Mouse (Mus musculus) kidney, embryonic 16.5 days (tissue): ENCODE measurements around the gene Zfp36l2. TPM values are rescaled to one million over a fixed set of nuclear protein-coding genes. Genes with fewer than 3 reads are reported as not detected.
"Not testable (repeated sequence)": the region's sequence is repeated elsewhere in the genome, so short reads cannot be mapped to it uniquely, and the experiment has no call there.

ENCODE experiments used
- ATAC-seq: fragments of 200-750 bp; cut with Nextera tagmentation; 2 replicates; pipeline ENCODE4 v1.8.0; 2017; ENCODE audit warnings: moderate TSS enrichment; ENCODE audit not compliant: low FRiP score, low TSS enrichment
- H3K27ac ChIP-seq: fragments of 300-500 bp; sonication (generic); 2 replicates; pipeline ENCODE4 v1.5.1; 2014; ENCODE audit warnings: low read length
- H3K27me3 ChIP-seq: fragments of 300-500 bp; sonication (generic); 2 replicates; pipeline ENCODE4 v1.6.1; 2014; ENCODE audit warnings: low read length, control low read depth, mixed read lengths; ENCODE audit not compliant: insufficient read depth
- H3K36me3 ChIP-seq: fragments of 300-500 bp; sonication (generic); 2 replicates; pipeline ENCODE4 v1.6.1; 2014; ENCODE audit warnings: low read length, control low read depth, mixed read lengths; ENCODE audit not compliant: insufficient read depth
- H3K4me1 ChIP-seq: fragments of 300-500 bp; sonication (generic); 2 replicates; pipeline ENCODE4 v1.6.1; 2014; ENCODE audit warnings: low read length, control low read depth, mixed read lengths; ENCODE audit not compliant: insufficient read depth
- H3K4me2 ChIP-seq: fragments of 300-500 bp; sonication (generic); replicated peaks from 2 replicates; pipeline ENCODE4 v1.6.1; 2014; ENCODE audit warnings: low read depth, low read length
- H3K4me3 ChIP-seq: fragments of 300-500 bp; sonication (generic); 2 replicates; pipeline ENCODE4 v1.5.1; 2014; ENCODE audit warnings: mild to moderate bottlenecking, low read length
- H3K9ac ChIP-seq: fragments of 300-500 bp; sonication (generic); replicated peaks from 2 replicates; pipeline ENCODE4 v1.6.1; 2014; ENCODE audit warnings: low read length
- H3K9me3 ChIP-seq: fragments of 300-500 bp; sonication (generic); 2 replicates; pipeline ENCODE4 v1.6.1; 2016; ENCODE audit warnings: low read length, control low read depth
- WGBS: fragments of 180-500 bp; shearing (Covaris S2); extraction: QIAGEN DNeasy Blood & Tissue Kit; methylation state at CpG from one replicate; pipeline ENCODE4 v1.1.7; 2014; 5-methylcytosine and 5-hydroxymethylcytosine counted together
- polyA plus RNA-seq: library from polyadenylated mRNA; unstranded; fragments of >200 nt; fragmentation: Nextera tagmentation; extraction: Ambion mirVana; gene quantifications from 2 replicates; pipeline ENCODE4 v1.2.1, GENCODE M21; 2015

Zfp36l2 gene
- polyA plus RNA-seq, 1 experiment from 2014 or later: 9.5 TPM

DNA sequence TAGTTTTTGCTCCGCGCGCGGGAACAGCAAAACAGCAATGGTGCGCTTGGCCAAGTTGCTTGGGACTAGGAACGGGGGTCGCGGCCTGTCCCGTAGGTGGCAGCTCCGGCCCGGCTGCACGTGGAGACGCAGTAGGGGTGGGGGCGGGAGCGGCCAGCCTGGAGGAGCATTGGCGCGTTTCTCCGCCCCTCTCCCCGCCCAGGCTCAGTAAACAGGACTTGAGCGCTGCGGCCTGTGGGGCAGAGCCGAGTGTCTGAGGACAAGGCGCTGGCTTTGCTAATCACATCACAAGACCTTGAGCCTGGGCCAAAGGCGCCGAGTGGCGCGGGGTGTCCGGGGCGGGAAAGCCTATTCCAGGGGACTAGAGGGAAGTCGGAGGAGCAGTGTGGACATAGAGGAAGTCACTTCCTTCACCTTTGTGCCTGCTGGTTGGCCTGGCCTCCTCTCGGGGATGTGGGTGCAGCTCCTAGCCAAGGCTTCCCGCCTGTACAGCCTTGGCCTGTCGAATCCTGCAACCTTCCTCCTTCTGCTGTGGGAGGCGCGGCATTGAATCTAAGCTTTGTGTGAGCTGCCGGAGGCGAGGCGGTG, 721 bp upstream of the Zfp36l2 start:
- peaks cover 12% of the 10 kb centered on the region for H3K4me1 ChIP-seq
- H3K9ac ChIP-seq: peak overlapping the region; percentile 74
- H3K4me2 ChIP-seq: peak overlapping the region; percentile 90
- WGBS: under 1% methylated on average over 38 of the region's 38 CpGs
- H3K4me3 ChIP-seq: peak overlapping the region; percentile 79
- no peaks in the 10 kb centered on the region for H3K9me3 ChIP-seq
- ATAC-seq: peak; percentile 91
- peaks cover 26% of the 10 kb centered on the region for H3K36me3 ChIP-seq
- H3K27ac ChIP-seq: peak overlapping the region; percentile 99
- H3K27me3 ChIP-seq: no peaks in the 10 kb centered on the region

DNA sequence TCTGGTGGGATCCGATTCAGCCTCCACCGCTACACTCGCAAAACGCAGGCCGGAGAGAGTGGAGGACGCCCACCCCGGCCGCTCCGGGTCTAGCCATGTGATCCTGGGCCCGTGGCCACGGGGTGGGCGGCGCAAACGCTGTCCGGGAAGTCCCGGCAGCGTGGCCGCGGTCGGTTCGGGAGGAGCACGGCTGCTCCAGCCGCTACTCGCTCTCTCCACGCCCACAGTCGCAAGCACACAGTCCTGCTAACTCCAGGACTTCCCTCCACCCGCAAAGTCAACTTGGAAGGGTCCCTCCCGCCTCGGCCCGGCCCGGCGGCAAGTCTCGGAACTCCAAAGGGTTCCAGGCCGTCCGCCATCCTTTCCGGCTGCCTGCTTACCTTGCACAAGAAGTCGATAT, 483 bp downstream of the Zfp36l2 start:
- Histone ChIP-seq H3K4me1 (peaks cover 24% of the 10 kb centered on the region), H3K4me3 (peak overlapping the region; percentile 95), H3K27ac (peak overlapping the region; percentile 99), H3K9ac (peak overlapping the region; percentile 97), H3K36me3 (peaks cover 25% of the 10 kb centered on the region), H3K4me2 (peak overlapping the region; percentile 90)
- not testable (repeated sequence) for H3K27me3 ChIP-seq, H3K9me3 ChIP-seq
- 0% methylated on average over 6 of the region's 37 CpGs for WGBS
- peak; percentile 32 for ATAC-seq

DNA sequence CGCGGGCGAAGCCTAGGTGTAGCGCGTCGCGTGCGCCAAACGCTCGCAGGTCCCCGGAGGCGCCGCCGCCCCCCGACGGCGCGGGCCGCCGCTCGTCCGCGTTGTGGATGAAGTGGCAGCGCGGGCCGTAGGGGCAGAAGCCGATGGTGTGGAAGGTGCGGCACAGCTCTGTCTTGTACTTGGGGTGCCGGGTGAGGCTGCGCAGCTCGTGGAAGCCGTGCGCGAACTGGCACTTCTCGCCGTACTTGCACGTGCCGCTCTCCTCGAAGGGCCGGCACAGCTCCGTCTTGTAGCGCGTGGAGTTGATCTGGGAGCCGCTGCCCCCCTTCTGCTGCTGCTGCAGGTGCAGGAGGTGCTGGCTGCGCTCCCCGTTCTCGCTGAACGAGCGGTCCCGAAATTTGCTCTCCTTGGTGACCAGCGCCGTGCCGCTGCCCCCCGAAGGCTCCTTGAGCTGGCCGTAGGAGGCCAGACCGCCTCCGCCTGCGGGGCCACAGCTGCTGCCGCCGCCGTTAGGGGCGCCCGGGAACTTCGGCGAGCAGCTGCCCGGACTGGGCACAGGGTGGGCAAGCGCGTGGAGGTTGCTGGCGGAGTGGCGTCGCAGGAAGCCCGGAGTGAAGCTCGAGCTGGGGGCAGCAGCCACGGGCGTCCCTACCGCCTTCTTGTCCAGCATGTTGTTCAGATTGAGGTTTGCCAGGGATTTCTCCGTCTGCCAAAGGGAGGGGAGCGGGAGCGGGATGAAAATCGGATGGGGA, 1.1 kb downstream of the Zfp36l2 start:
- Histone ChIP-seq H3K9ac (peak overlapping the region; percentile 97), H3K4me3 (peak overlapping the region; percentile 95)
- WGBS: under 1% methylated on average over 80 of the region's 80 CpGs

DNA sequence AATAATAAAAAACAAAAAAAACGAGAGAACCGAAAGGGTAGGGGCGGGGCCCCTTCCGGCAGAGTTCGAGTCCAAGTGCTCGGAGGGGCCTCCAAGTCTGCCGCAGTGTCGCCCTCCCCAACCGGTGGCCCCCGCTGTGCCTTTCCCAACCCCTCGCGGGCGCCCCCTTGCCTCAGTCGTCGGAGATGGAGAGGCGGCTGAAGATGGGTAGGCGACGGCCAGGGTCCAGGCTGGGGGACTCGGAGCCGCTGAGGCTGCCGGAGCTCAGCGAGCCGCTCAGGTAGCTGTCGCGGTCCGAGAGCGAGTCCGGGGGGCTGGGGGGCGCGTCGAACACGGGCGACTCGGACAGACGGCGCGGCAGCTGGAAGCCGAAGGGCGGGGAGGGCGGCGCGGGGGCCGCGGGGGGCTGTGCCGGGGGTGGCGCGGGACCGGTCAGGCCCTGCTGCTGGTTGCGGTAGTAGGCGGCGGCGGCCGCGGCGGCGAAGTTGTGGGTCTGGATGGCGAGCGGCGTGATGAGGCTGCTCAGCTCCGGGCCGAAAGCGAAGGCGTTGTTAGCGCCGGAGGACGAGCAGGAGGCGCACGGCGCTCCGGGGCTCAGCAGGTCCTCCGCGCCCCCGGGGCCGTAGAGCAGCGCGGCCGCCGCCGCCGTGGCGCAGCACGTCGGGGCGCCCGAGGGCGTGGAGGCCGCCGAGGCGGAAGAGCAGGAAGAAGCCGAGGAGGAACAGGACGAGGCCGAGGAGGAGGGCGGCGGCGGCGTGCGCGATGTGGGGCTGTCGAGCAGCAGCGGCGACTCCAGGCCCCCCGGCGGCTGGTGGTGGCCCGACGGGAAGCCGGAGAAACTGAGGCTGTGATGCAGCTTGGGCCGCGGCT, 1.9 kb downstream of the Zfp36l2 start:
- H3K4me2 ChIP-seq: peak overlapping the region; percentile 89
- peaks cover 17% of the 10 kb centered on the region for H3K36me3 ChIP-seq
- peaks cover 38% of the 10 kb centered on the region for H3K4me1 ChIP-seq
- peak overlapping the region; percentile 96 for H3K27ac ChIP-seq
- no peaks in the 10 kb centered on the region for H3K27me3 ChIP-seq
- H3K4me3 ChIP-seq: peak overlapping the region; percentile 95
- ATAC-seq: no peak
- H3K9me3 ChIP-seq: no peaks in the 10 kb centered on the region
- peak overlapping the region; percentile 97 for H3K9ac ChIP-seq
- WGBS: under 1% methylated on average over 92 of the region's 108 CpGs

More for the DNA sequence above, 1.1 kb downstream of the Zfp36l2 start:
- no peaks in the 10 kb centered on the region for H3K9me3 ChIP-seq
- H3K27ac ChIP-seq: peak overlapping the region; percentile 96
- H3K36me3 ChIP-seq: peaks cover 19% of the 10 kb centered on the region
- peaks cover 30% of the 10 kb centered on the region for H3K4me1 ChIP-seq
- ATAC-seq: no peak
- peak overlapping the region; percentile 89 for H3K4me2 ChIP-seq
- H3K27me3 ChIP-seq: no peaks in the 10 kb centered on the region

DNA sequence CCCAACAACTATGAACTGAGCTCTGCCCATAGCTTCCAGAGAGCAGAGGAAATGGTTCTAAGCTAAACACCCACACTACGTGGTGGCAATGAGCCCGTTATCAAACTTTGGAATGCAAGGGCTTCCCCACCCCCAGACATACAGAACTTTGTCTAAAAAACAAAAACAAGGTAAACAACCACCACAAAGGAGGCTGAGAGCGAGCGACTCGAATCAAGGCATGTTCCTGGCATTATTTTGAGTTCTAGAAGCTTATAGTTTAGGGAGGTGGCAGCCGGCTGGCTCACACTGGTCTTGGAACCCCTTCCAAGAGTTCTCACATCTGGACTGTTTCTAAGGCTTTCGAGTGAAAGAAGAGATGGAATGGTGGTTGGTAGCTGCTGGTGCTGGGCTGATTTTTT, 2.7 kb downstream of the Zfp36l2 start:
- Histone ChIP-seq H3K9me3 (no peaks in the 10 kb centered on the region), H3K4me2 (peak overlapping the region; percentile 89), H3K4me3 (peak overlapping the region; percentile 95), H3K27ac (peak overlapping the region; percentile 96), H3K36me3 (peaks cover 17% of the 10 kb centered on the region), H3K4me1 (peaks cover 46% of the 10 kb centered on the region), H3K9ac (peak overlapping the region; percentile 97), H3K27me3 (no peaks in the 10 kb centered on the region)
- 2% methylated on average over 7 of the region's 7 CpGs for WGBS
- no peak for ATAC-seq

DNA sequence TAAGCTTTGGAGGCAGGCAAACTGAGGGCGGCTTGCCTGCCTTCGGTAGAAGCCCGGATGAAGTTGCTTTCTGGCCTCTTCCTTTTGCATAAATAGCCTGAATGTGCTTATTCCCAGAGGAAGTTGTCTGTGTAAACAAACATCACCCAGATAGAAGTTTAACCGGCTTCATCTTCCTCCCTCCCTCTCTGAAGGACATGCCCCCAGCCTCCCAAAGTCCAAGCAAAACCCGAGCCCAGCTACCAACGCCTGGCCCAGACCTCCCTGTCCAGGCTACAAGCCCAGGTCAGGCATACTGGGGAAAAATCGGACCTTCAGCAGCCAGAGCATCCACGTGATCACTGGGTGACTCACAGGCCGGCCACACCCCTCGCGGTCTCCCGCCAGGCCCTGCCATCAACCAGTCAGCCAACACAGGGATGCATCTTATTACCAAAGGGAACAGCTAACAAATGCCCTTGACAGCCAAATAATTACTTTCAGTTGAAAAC, 4.4 kb downstream of the Zfp36l2 start:
- Histone ChIP-seq H3K4me2 (peak overlapping the region; percentile 61), H3K27me3 (no peaks in the 10 kb centered on the region), H3K9ac (peak overlapping the region; percentile 70), H3K36me3 (peaks cover 17% of the 10 kb centered on the region), H3K27ac (peak overlapping the region; percentile 95), H3K4me1 (peaks cover 41% of the 10 kb centered on the region), H3K9me3 (no peaks in the 10 kb centered on the region), H3K4me3 (peak overlapping the region; percentile 36)
- peak; percentile 39 for ATAC-seq
- WGBS: 1% methylated on average over 12 of the region's 12 CpGs

DNA sequence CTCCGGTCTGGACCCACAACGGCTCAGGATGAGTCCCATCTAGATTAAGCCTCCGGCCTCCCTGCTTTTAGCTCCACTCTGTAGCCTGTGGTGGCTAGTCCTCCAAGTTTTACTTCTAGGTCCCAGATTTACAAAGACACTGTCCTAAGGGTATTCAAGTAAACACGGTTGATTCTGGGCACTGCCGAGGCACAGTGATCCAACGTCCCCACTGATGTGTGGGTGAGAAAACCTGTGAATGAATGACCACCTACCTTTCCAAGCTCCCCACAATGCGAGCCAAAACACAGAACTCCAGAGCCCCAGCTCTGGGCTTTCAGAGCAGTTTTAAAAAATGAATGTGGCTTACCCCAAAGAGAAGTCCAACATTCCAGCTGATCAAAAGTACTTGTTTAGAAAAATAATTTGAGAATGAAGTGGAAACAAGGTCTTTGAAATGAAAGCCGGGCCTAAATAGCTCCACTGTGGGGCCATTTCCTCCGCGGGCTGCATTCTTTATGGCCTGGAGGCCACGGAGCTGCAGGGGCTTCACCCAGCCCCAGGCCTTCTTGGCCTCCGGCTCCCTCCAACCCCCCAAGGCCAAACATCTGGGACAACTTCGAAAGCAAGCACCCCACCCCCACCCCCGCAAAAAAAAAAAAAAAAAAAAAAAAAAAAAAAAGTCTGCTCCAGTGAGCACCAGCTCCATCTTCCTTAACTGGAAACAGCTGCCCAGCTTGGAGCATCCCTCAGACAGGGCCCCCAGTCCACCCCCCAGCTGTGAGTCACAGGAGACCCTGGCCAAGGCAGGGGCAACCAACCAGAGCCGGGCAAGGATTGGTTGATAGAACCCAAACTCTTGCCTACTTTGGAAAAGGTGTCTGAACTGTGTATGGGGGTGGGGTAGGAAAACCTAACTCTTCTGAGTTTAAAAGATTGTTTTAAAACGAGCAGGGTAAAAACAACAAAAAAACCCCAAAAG, 5.2 kb downstream of the Zfp36l2 start:
- peak overlapping the region; percentile 95 for H3K27ac ChIP-seq
- H3K36me3 ChIP-seq: peaks cover 17% of the 10 kb centered on the region
- peaks cover 43% of the 10 kb centered on the region for H3K4me1 ChIP-seq
- no peak for ATAC-seq
- no peaks in the 10 kb centered on the region for H3K9me3 ChIP-seq
- peak overlapping the region; percentile 36 for H3K4me3 ChIP-seq
- WGBS: 19% methylated on average over 16 of the region's 16 CpGs
- peak overlapping the region; percentile 70; the same call in 1 of the 2 replicates for H3K9ac ChIP-seq
- no peaks in the 10 kb centered on the region for H3K27me3 ChIP-seq
- peak overlapping the region; percentile 61 for H3K4me2 ChIP-seq

DNA sequence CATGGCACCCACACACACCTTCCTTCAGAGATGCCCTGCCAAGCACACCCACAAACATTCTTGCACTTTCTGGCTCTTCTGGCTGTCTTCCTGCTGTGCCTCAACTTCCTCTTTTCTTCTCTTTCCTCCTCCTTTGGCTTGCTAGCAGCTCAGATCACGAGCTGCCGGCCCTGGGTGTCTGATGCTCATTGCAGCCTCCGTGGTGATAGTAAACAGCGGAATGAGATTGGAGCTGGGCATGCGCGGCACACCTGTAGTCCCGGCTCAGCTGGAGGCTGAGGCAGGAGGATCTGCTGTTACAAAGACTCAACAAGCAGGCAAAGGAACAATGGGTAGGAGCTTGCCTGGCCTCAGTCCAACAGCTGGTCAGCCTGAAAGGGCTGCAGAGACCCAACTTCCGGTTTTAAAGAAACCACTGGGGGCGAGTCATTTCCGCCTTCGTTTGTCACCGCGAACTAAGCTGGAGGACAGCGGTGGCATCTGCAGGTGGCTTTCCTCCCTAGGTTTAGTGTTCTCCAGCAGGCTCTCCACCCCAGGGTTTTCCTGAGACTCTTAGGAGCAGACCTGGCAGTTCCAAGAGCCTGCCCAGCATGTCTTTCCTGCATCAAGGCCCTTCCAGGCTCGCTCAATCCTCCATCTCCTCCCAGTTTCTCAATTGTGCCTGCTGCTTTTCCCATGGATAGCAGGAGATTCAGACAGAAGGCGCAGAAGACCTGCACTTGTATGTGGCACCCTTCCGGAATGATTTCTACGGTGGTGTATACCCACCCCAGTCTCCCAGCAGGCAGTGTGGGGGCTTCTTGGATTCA, 6.0 kb downstream of the Zfp36l2 start:
- peaks cover 17% of the 10 kb centered on the region for H3K36me3 ChIP-seq
- peaks cover 47% of the 10 kb centered on the region for H3K4me1 ChIP-seq
- no peaks in the 10 kb centered on the region for H3K9me3 ChIP-seq
- no peak overlapping the region for H3K4me2 ChIP-seq
- H3K27ac ChIP-seq: peak overlapping the region; percentile 95
- ATAC-seq: no peak
- no peaks in the 10 kb centered on the region for H3K27me3 ChIP-seq
- peak overlapping the region; percentile 30; the same call in 1 of the 2 replicates for H3K9ac ChIP-seq
- H3K4me3 ChIP-seq: no peak overlapping the region
- 64% methylated on average over 18 of the region's 18 CpGs for WGBS
